Mouse (Mus musculus) lung, postnatal 0 days (tissue): ENCODE measurements around the gene Necab3.

Experiments used
- CTCF ChIP-seq: IDR thresholded peaks from 2 replicates; pipeline ENCODE4 v1.5.1; 2016; ENCODE audit warnings: antibody characterized with exemption, mild to moderate bottlenecking
- EP300 ChIP-seq: IDR thresholded peaks from 2 replicates; pipeline ENCODE4 v1.6.1; 2016; ENCODE audit warnings: antibody characterized with exemption, mild to moderate bottlenecking, control low read depth

GRCm38 (mm10) chr2:154550937-154551336, 7.8 kb downstream of the Necab3 start:
- TF ChIP-seq CTCF = no peak
- no peak for TF ChIP-seq EP300
